Mouse (Mus musculus): Measurements from ENCODE around the gene Mmp9. TPM values are rescaled to one million over a fixed set of nuclear protein-coding genes. Genes with fewer than 3 reads are reported as not detected.

Gene Mmp9
- polyA plus RNA-seq, 1 experiment from 2014 or later: 46.1 TPM

- Histone ChIP-seq H3K36me3 (peaks cover 97% of the 10 kb centered on the region), H3K27ac (replicated peaks) (no peak overlapping the region), H3K9me3 (replicated peaks) (peaks cover 5% of the 10 kb centered on the region), H3K27me3 (no peaks in the 10 kb centered on the region), H3K4me3 (replicated peaks) (no peak overlapping the region), H3K9ac (no peak overlapping the region), H3K4me2 (replicated peaks) (no peak overlapping the region), H3K4me1 (no peaks in the 10 kb centered on the region)
- ATAC-seq (ENCODE audit: insufficient number of reproducible peaks, low FRiP score, low TSS enrichment, low read depth): no peak
- 90% methylated on average over 13 of the region's 13 CpGs for WGBS
Observed at GRCm38 (mm10) chr2:164901380-164901779, 39.2 kb upstream of the Mmp9 start.

GRCm38 (mm10) chr2:164903496-164903895, 37.1 kb upstream of the Mmp9 start:
- H3K9me3 ChIP-seq (replicated peaks): peaks cover 5% of the 10 kb centered on the region
- no peak overlapping the region for H3K27ac ChIP-seq (replicated peaks)
- no peak overlapping the region for H3K9ac ChIP-seq
- no peaks in the 10 kb centered on the region for H3K27me3 ChIP-seq
- H3K4me3 ChIP-seq (replicated peaks): no peak overlapping the region
- H3K4me2 ChIP-seq (replicated peaks): no peak overlapping the region
- peaks cover 97% of the 10 kb centered on the region for H3K36me3 ChIP-seq
- no peak for ATAC-seq (ENCODE audit: insufficient number of reproducible peaks, low FRiP score, low TSS enrichment, low read depth)
- WGBS: 83% methylated on average over 1 of the region's 1 CpGs
- no peaks in the 10 kb centered on the region for H3K4me1 ChIP-seq

DNA sequence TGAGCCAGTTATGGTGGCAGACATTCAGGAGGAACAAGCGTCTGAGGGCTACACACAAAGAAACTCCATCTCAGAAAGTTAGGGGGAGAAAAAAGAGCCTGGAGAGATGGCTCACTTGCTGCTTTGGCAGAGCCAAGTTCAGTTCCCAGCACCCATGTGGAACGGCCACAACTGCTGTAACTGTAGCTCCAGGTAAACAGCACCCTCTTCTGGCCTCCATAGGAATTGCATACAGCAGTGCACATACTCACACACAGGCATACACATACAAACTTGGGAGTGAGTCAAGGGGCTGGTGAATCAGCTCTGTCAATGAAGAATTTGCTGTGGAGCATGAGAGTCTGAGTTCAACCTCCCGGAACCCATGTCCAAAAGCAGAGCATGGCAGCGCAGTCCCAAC, 34.5 kb upstream of the Mmp9 start:
- H3K4me1 ChIP-seq: peaks cover 16% of the 10 kb centered on the region
- no peak overlapping the region for H3K4me3 ChIP-seq (replicated peaks)
- H3K9me3 ChIP-seq (replicated peaks): peaks cover 5% of the 10 kb centered on the region
- no peaks in the 10 kb centered on the region for H3K27me3 ChIP-seq
- ATAC-seq (ENCODE audit: insufficient number of reproducible peaks, low FRiP score, low TSS enrichment, low read depth): no peak
- no peak overlapping the region for H3K27ac ChIP-seq (replicated peaks)
- WGBS: 98% methylated on average over 4 of the region's 4 CpGs
- no peak overlapping the region for H3K4me2 ChIP-seq (replicated peaks)
- H3K9ac ChIP-seq: no peak overlapping the region
- H3K36me3 ChIP-seq: peaks cover 78% of the 10 kb centered on the region

- Histone ChIP-seq H3K4me2 (replicated peaks) (no peak overlapping the region), H3K4me3 (replicated peaks) (no peak overlapping the region), H3K36me3 (peaks cover 64% of the 10 kb centered on the region), H3K9me3 (replicated peaks) (peaks cover 5% of the 10 kb centered on the region), H3K27ac (replicated peaks) (no peak overlapping the region), H3K27me3 (no peaks in the 10 kb centered on the region), H3K4me1 (peaks cover 21% of the 10 kb centered on the region), H3K9ac (no peak overlapping the region)
- no peak for ATAC-seq (ENCODE audit: insufficient number of reproducible peaks, low FRiP score, low TSS enrichment, low read depth)
- WGBS: 94% methylated on average over 12 of the region's 12 CpGs
Observed at GRCm38 (mm10) chr2:164907511-164907910, 33.1 kb upstream of the Mmp9 start.

GRCm38 (mm10) chr2:164908011-164908410, 32.6 kb upstream of the Mmp9 start:
- no peak for ATAC-seq (ENCODE audit: insufficient number of reproducible peaks, low FRiP score, low TSS enrichment, low read depth)
- peaks cover 22% of the 10 kb centered on the region for H3K4me1 ChIP-seq
- no peaks in the 10 kb centered on the region for H3K27me3 ChIP-seq
- H3K4me2 ChIP-seq (replicated peaks): no peak overlapping the region
- 95% methylated on average over 5 of the region's 5 CpGs for WGBS
- peaks cover 5% of the 10 kb centered on the region for H3K9me3 ChIP-seq (replicated peaks)
- no peak overlapping the region for H3K4me3 ChIP-seq (replicated peaks)
- H3K36me3 ChIP-seq: peaks cover 59% of the 10 kb centered on the region
- H3K9ac ChIP-seq: no peak overlapping the region
- H3K27ac ChIP-seq (replicated peaks): no peak overlapping the region

- Histone ChIP-seq H3K36me3 (peaks cover 51% of the 10 kb centered on the region), H3K27me3 (no peaks in the 10 kb centered on the region), H3K9ac (no peak overlapping the region), H3K4me2 (replicated peaks) (no peak overlapping the region), H3K27ac (replicated peaks) (no peak overlapping the region), H3K4me1 (peaks cover 22% of the 10 kb centered on the region), H3K4me3 (replicated peaks) (no peak overlapping the region), H3K9me3 (replicated peaks) (peaks cover 5% of the 10 kb centered on the region)
- no peak for ATAC-seq (ENCODE audit: insufficient number of reproducible peaks, low FRiP score, low TSS enrichment, low read depth)
- 92% methylated on average over 3 of the region's 3 CpGs for WGBS
Observed at GRCm38 (mm10) chr2:164909100-164909499, 31.5 kb upstream of the Mmp9 start.

- Histone ChIP-seq H3K4me2 (replicated peaks) (peak overlapping the region; percentile 83), H3K9me3 (replicated peaks) (peaks cover 5% of the 10 kb centered on the region), H3K4me3 (replicated peaks) (peak overlapping the region; percentile 89), H3K9ac (no peak overlapping the region), H3K27ac (replicated peaks) (no peak overlapping the region), H3K4me1 (peaks cover 22% of the 10 kb centered on the region), H3K27me3 (no peaks in the 10 kb centered on the region), H3K36me3 (peaks cover 46% of the 10 kb centered on the region)
- ATAC-seq (ENCODE audit: insufficient number of reproducible peaks, low FRiP score, low TSS enrichment, low read depth): no peak
- WGBS: 71% methylated on average over 1 of the region's 1 CpGs
Observed at GRCm38 (mm10) chr2:164909542-164909941, 31.0 kb upstream of the Mmp9 start.

DNA sequence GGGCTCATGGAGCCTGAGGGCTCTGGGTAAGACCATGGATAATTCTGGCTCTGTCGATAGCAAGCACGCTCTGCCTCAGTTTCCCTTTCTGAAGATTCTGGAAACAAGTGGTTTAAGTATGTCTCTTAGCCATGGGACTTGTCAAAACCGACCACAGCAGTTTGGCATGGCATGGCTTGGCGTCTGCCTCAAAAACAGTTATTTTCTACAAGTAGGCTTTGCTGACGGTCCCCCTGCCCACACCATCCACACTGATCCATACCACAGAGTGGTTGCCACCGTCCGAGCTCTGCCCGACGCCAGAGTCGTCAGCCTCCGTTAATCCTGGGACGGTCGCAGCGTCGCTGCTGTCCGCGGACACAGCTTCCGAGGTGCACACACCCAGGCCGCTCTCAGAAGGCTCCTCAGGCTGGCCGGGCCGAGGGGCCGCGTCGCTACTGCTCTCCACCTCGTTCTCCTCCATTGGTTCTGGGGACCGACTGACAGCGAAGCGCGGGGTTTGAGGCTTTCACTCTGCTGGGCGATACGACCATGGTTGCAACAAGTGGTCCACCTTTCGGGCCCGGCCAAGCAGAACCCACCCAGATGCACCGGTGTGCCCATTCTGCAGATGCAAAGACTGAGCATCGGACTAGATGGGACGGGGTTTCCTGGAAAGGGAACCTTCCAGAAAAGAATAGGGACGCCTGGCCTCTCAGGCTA, 30.1 kb upstream of the Mmp9 start:
- H3K27me3 ChIP-seq: no peaks in the 10 kb centered on the region
- H3K9me3 ChIP-seq (replicated peaks): peaks cover 5% of the 10 kb centered on the region
- peak overlapping the region; percentile 89 for H3K4me3 ChIP-seq (replicated peaks)
- H3K9ac ChIP-seq: peak overlapping the region; percentile 91
- peak overlapping the region; percentile 99 for H3K27ac ChIP-seq (replicated peaks)
- peaks cover 22% of the 10 kb centered on the region for H3K4me1 ChIP-seq
- peak overlapping the region; percentile 83 for H3K4me2 ChIP-seq (replicated peaks)
- WGBS: 4% methylated on average over 37 of the region's 37 CpGs
- H3K36me3 ChIP-seq: peaks cover 37% of the 10 kb centered on the region
- ATAC-seq (ENCODE audit: insufficient number of reproducible peaks, low FRiP score, low TSS enrichment, low read depth): peak; percentile 2; the same call in 1 of the 2 replicates

- Histone ChIP-seq H3K4me2 (replicated peaks) (peak within 1 kb of the TSS; percentile 83), H3K9me3 (replicated peaks) (peaks cover under 1% of the 10 kb centered on the region; the same call in 1 of the 2 replicates), H3K27ac (replicated peaks) (peak within 1 kb of the TSS; percentile 99), H3K4me1 (peaks cover 22% of the 10 kb centered on the region), H3K36me3 (peaks cover 28% of the 10 kb centered on the region), H3K27me3 (no peaks in the 10 kb centered on the region), H3K9ac (peak within 1 kb of the TSS; percentile 91), H3K4me3 (replicated peaks) (peak within 1 kb of the TSS; percentile 89)
- ATAC-seq (ENCODE audit: insufficient number of reproducible peaks, low FRiP score, low TSS enrichment, low read depth): peak; percentile 89
- under 1% methylated on average over 90 of the region's 91 CpGs for WGBS
Observed at GRCm38 (mm10) chr2:164911086-164912048, 29.2 kb upstream of the Mmp9 start, which contains the start of gene Zfp335. Zfp335 (minus strand) TSS chr2:164911757.

DNA sequence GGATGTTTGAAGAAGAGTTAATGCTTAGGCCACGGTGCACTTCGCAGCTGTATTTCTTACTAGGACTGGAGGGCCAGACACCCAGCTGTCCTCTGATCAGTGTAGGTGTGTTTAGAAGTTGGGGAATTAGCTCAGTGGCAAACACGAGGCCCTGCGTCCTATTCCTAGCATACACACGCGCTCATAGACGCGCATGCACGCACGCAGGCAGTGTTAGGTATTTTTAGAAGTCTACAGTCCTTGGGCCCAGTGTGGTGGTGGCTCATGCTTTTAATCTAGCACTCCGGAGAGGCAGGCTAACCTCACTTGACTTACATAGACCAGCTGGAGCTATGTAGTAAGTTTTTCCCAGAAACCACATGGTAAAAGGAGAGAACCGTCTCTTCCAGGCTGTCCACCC, 28.4 kb upstream of the Mmp9 start:
- peaks cover 20% of the 10 kb centered on the region for H3K36me3 ChIP-seq
- WGBS: 5% methylated on average over 12 of the region's 12 CpGs
- H3K4me3 ChIP-seq (replicated peaks): peak overlapping the region; percentile 89
- peak overlapping the region; percentile 91 for H3K9ac ChIP-seq
- H3K4me2 ChIP-seq (replicated peaks): peak overlapping the region; percentile 83
- no peaks in the 10 kb centered on the region for H3K27me3 ChIP-seq
- ATAC-seq (ENCODE audit: insufficient number of reproducible peaks, low FRiP score, low TSS enrichment, low read depth): no peak
- peak overlapping the region; percentile 99 for H3K27ac ChIP-seq (replicated peaks)
- H3K4me1 ChIP-seq: peaks cover 22% of the 10 kb centered on the region
- no peaks in the 10 kb centered on the region for H3K9me3 ChIP-seq (replicated peaks)

- Histone ChIP-seq H3K9ac (no peak overlapping the region), H3K4me1 (peaks cover 22% of the 10 kb centered on the region), H3K27me3 (no peaks in the 10 kb centered on the region), H3K36me3 (peaks cover 13% of the 10 kb centered on the region), H3K4me3 (replicated peaks) (peak overlapping the region; percentile 89; the same call in 1 of the 2 replicates), H3K27ac (replicated peaks) (peak overlapping the region; percentile 99; the same call in 1 of the 2 replicates), H3K4me2 (replicated peaks) (peak overlapping the region; percentile 83; the same call in 1 of the 2 replicates), H3K9me3 (replicated peaks) (no peaks in the 10 kb centered on the region)
- WGBS: 94% methylated on average over 7 of the region's 9 CpGs
- no peak for ATAC-seq (ENCODE audit: insufficient number of reproducible peaks, low FRiP score, low TSS enrichment, low read depth)
Observed at GRCm38 (mm10) chr2:164912749-164913427, 27.7 kb upstream of the Mmp9 start.
